Mouse (Mus musculus): ENCODE measurements around the gene Btg4. TPM values are rescaled to one million over a fixed set of nuclear protein-coding genes. Genes with fewer than 3 reads are reported as not detected.

Btg4 gene
- total RNA-seq (2012; rRNA removed) (not detected in 2 replicates), total RNA-seq (2014; rRNA removed) (not detected in 2 replicates), polyA plus RNA-seq (2012; ENCODE audit: insufficient read length, low read depth) (not detected in 2 replicates)

GRCm38 (mm10) chr9:51060601-51061000 lies at the start of gene Btg4:
Gene Btg4, plus strand, starts transcription at chr9:51060901.
- H3K9me3 ChIP-seq (replicated peaks; ENCODE audit: low read length): no peaks in the 10 kb centered on the region
- no peak within 1 kb of the TSS for H3K9ac ChIP-seq (ENCODE audit: insufficient read depth, low read depth)
- no peaks in the 10 kb centered on the region for H3K4me1 ChIP-seq (ENCODE audit: control insufficient read depth in 1 of 2, insufficient read depth in 2 of 2)
- in situ Hi-C loops (cut with MboI; ENCODE audit: low pct_ligation_motif_present, low pct_unique_long_range_greater_than_20kb, low sequenced_read_pairs): no loop called here
- no peaks in the 10 kb centered on the region for H3K36me3 ChIP-seq (replicated peaks in 1 of 2; ENCODE audit: control insufficient read depth in 1 of 2, insufficient read depth in 1 of 2, low read length in 1 of 2)
- H3K79me2 ChIP-seq (replicated peaks; ENCODE audit: control insufficient read depth, extremely low read depth, insufficient read depth, poor library complexity, severe bottlenecking): no peaks in the 10 kb centered on the region
- DNase-seq (ENCODE audit: extremely low read depth): no peak
- peak within 1 kb of the TSS; percentile 2; the same call in 1 of the 2 replicates for H3K4me2 ChIP-seq (ENCODE audit: insufficient read depth, low read depth, poor library complexity, severe bottlenecking)
- dilution Hi-C loops (cut with MboI; ENCODE audit: extremely low pct_ligation_motif_present, extremely low pct_unique_long_range_greater_than_20kb, low sequenced_read_pairs): no loop called here
- no peaks in the 10 kb centered on the region for H3K27me3 ChIP-seq (replicated peaks)
- H3K27ac ChIP-seq (ENCODE audit: insufficient read depth, low read depth): no peak within 1 kb of the TSS
- TF ChIP-seq KAT2A (IDR thresholded peaks at IDR 0.05; ENCODE audit: insufficient replicate concordance, low read length) (no peak), MXI1 (IDR thresholded peaks at IDR 0.05; ENCODE audit: low read depth, low read length) (no peak), NRF1 (IDR thresholded peaks at IDR 0.05; ENCODE audit: low read depth, low read length) (no peak), ZNF384 (IDR thresholded peaks at IDR 0.05; ENCODE audit: low read depth, low read length) (no peak), USF2 (conservative IDR thresholded peaks at IDR 0.05; ENCODE audit: low read depth, low read length) (no peak), POLR2AphosphoS2 (IDR thresholded peaks at IDR 0.05; ENCODE audit: low read depth, low read length) (no peak), SMC3 (IDR thresholded peaks at IDR 0.05; ENCODE audit: low read depth, low read length) (no peak), MAFK (IDR thresholded peaks at IDR 0.05; ENCODE audit: insufficient replicate concordance, low read length) (no peak), ZMIZ1 (IDR thresholded peaks at IDR 0.05; ENCODE audit: low read depth, low read length) (no peak), BHLHE40 (IDR thresholded peaks at IDR 0.05; ENCODE audit: low read depth, low read length) (no peak)
- no peak within 1 kb of the TSS for H3K4me3 ChIP-seq (replicated peaks in 1 of 3; ENCODE audit: low read depth in 2 of 3, low read length in 2 of 3, poor library complexity in 1 of 3)

GRCm38 (mm10) chr9:51013644-51014043 lies 47.1 kb upstream of the Btg4 start:
- in situ Hi-C loops (cut with MboI; ENCODE audit: low pct_ligation_motif_present, low pct_unique_long_range_greater_than_20kb, low sequenced_read_pairs): no loop called here
- Histone ChIP-seq H3K36me3 (replicated peaks in 1 of 2; ENCODE audit: control insufficient read depth in 1 of 2, insufficient read depth in 1 of 2, low read length in 1 of 2) (no peaks in the 10 kb centered on the region), H3K9ac (ENCODE audit: insufficient read depth, low read depth) (no peak overlapping the region), H3K79me2 (replicated peaks; ENCODE audit: control insufficient read depth, extremely low read depth, insufficient read depth, poor library complexity, severe bottlenecking) (no peaks in the 10 kb centered on the region), H3K4me1 (ENCODE audit: control insufficient read depth in 1 of 2, insufficient read depth in 2 of 2) (peaks cover 5 to 12% of the 10 kb centered on the region in 2 experiments; a peak in 3 of 4 replicates), H3K9me3 (replicated peaks; ENCODE audit: low read length) (no peaks in the 10 kb centered on the region), H3K4me2 (ENCODE audit: insufficient read depth, low read depth, poor library complexity, severe bottlenecking) (no peak overlapping the region), H3K27me3 (replicated peaks) (no peaks in the 10 kb centered on the region), H3K27ac (ENCODE audit: insufficient read depth, low read depth) (no peak overlapping the region), H3K4me3 (replicated peaks in 1 of 3; ENCODE audit: low read depth in 2 of 3, low read length in 2 of 3, poor library complexity in 1 of 3) (no peak overlapping the region)
- TF ChIP-seq JUND (conservative IDR thresholded peaks at IDR 0.05; ENCODE audit: low read depth, low read length) (no peak), TCF12 (IDR thresholded peaks at IDR 0.05; ENCODE audit: low read depth, low read length) (no peak), E2F4 (IDR thresholded peaks at IDR 0.05; ENCODE audit: insufficient replicate concordance, low read depth, low read length) (no peak), UBTF (IDR thresholded peaks at IDR 0.05; ENCODE audit: low read depth, low read length) (no peak), MXI1 (IDR thresholded peaks at IDR 0.05; ENCODE audit: low read depth, low read length) (no peak), MAZ (IDR thresholded peaks at IDR 0.05; ENCODE audit: low read depth, low read length) (no peak), MAFK (IDR thresholded peaks at IDR 0.05; ENCODE audit: insufficient replicate concordance, low read length) (no peak)
- dilution Hi-C loops (cut with MboI; ENCODE audit: extremely low pct_ligation_motif_present, extremely low pct_unique_long_range_greater_than_20kb, low sequenced_read_pairs): no loop called here
- no peak for DNase-seq (ENCODE audit: extremely low read depth)

Data from CH12.LX (cell line).